ENCODE assay signal across 13 mouse cellular contexts in the genomic region with DNA sequence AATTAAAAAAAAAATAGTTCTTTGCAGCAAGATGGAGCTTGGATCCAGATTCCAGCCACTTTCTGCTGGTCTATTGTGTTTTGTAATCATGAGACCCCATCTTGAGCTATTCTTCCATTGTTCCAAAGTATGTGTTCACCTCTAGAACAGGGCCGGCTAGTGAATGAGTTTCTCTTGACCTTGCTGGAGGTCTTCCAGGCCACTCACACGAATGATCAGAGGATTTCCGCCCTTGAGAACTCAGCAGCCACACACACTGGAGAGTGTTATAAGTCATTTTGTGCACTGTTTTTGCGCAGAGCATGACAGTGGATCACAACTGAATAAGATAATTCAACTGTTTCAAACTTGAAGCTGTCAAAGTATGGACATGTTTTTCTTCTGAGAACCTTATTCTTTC.
"Had no signal": no experiment of that assay in that cellular context is flagged by ENCODE, and none has a peak within 500 bp of the region (broad histone marks: within the 10 kb centered on the region; RNA-seq: fewer than 3 reads in every experiment).

No protein-coding gene starts in this region.

- DNase-seq: left cerebral cortex, postnatal 4 days; lung, adult 18-20 months; lung, postnatal 4 days; midbrain, embryonic 14.5 days; retina, postnatal 1 day; right cerebral cortex, postnatal 4 days; spleen, adult 18-20 months; thymus, adult 18-20 months; thymus, postnatal 14 days had no signal

- H3K36me3 ChIP-seq: limb, embryonic 13.5 days; midbrain, embryonic 10.5 days; neural tube, embryonic 12.5 days had no signal

- H3K9me3 ChIP-seq: limb, embryonic 13.5 days; midbrain, embryonic 10.5 days; neural tube, embryonic 12.5 days had no signal

- H3K4me3 ChIP-seq: limb, embryonic 13.5 days; midbrain, embryonic 10.5 days; neural tube, embryonic 12.5 days had no signal

- H3K4me2 ChIP-seq: limb, embryonic 13.5 days; neural tube, embryonic 12.5 days had no signal

- H3K27ac ChIP-seq: limb, embryonic 13.5 days; liver, embryonic 14.5 days; midbrain, embryonic 10.5 days; neural tube, embryonic 12.5 days had no signal

- H3K9ac ChIP-seq: limb, embryonic 13.5 days; liver, embryonic 14.5 days; neural tube, embryonic 12.5 days had no signal
